Mouse (Mus musculus) intestine, embryonic 16.5 days (tissue): ENCODE results near the gene Tgfa. TPM values are rescaled to one million over a fixed set of nuclear protein-coding genes. Genes with fewer than 3 reads are reported as not detected.

Experiments used
- ATAC-seq: fragments of 200-750 bp; cut with Nextera tagmentation; 2 replicates; pipeline ENCODE4 v1.8.0; 2017; ENCODE audit warnings: moderate TSS enrichment, moderate library complexity
- H3K27ac ChIP-seq: fragments of 300-500 bp; sonication (generic); 2 replicates; pipeline ENCODE4 v1.5.1; 2014; ENCODE audit warnings: mild to moderate bottlenecking, low read length
- H3K27me3 ChIP-seq: fragments of 300-500 bp; sonication (generic); replicated peaks from 2 replicates; pipeline ENCODE4 v1.6.1; 2014; ENCODE audit warnings: low read length, control low read depth, mixed read lengths; ENCODE audit not compliant: control insufficient read depth, insufficient read depth
- H3K36me3 ChIP-seq: fragments of 300-500 bp; sonication (generic); 2 replicates; pipeline ENCODE4 v1.6.1; 2014; ENCODE audit warnings: low read length, control low read depth; ENCODE audit not compliant: control insufficient read depth, insufficient read depth
- H3K4me1 ChIP-seq: fragments of 300-500 bp; sonication (generic); 2 replicates; pipeline ENCODE4 v1.6.1; 2014; ENCODE audit warnings: low read length, control low read depth, mixed read lengths; ENCODE audit not compliant: control insufficient read depth, insufficient read depth
- H3K4me2 ChIP-seq: fragments of 300-500 bp; sonication (generic); 2 replicates; pipeline ENCODE4 v1.6.1; 2014; ENCODE audit warnings: low read depth, low read length, control low read depth
- H3K4me3 ChIP-seq: fragments of 300-500 bp; sonication (generic); 2 replicates; pipeline ENCODE4 v1.5.1; 2014; ENCODE audit warnings: mild to moderate bottlenecking, low read length
- H3K9ac ChIP-seq: fragments of 300-500 bp; sonication (generic); 2 replicates; pipeline ENCODE4 v1.6.1; 2014; ENCODE audit warnings: low read depth, low read length
- H3K9me3 ChIP-seq: fragments of 300-500 bp; sonication (generic); 2 replicates; pipeline ENCODE4 v1.6.1; 2016; ENCODE audit warnings: low read length, control low read depth; ENCODE audit not compliant: control insufficient read depth
- WGBS: fragments of 180-500 bp; shearing (Covaris S2); extraction: QIAGEN DNeasy Blood & Tissue Kit; methylation state at CpG from one replicate; pipeline ENCODE4 v1.1.7; 2014; 5-methylcytosine and 5-hydroxymethylcytosine counted together
- polyA plus RNA-seq: library from polyadenylated mRNA; unstranded; fragments of >200 nt; fragmentation: Nextera tagmentation; extraction: Ambion mirVana; gene quantifications from 2 replicates; pipeline ENCODE4 v1.2.1, GENCODE M21; 2015

Gene Tgfa
- polyA plus RNA-seq, 1 experiment from 2014 or later: 6.0 TPM

GRCm38 (mm10) chr6:86200934-86201333 is 5.9 kb downstream of the Tgfa start:
- Histone ChIP-seq H3K9ac (no peak overlapping the region), H3K36me3 (no peaks in the 10 kb centered on the region), H3K27me3 (peaks cover 4% of the 10 kb centered on the region; the same call in 1 of the 2 replicates), H3K27ac (no peak overlapping the region), H3K4me3 (no peak overlapping the region), H3K4me2 (no peak overlapping the region), H3K9me3 (no peaks in the 10 kb centered on the region), H3K4me1 (0 out of 2 replicates have a peak, but pooled peaks cover 2% of the 10 kb centered on the region)
- WGBS: 76% methylated on average over 5 of the region's 5 CpGs
- ATAC-seq: no peak

DNA sequence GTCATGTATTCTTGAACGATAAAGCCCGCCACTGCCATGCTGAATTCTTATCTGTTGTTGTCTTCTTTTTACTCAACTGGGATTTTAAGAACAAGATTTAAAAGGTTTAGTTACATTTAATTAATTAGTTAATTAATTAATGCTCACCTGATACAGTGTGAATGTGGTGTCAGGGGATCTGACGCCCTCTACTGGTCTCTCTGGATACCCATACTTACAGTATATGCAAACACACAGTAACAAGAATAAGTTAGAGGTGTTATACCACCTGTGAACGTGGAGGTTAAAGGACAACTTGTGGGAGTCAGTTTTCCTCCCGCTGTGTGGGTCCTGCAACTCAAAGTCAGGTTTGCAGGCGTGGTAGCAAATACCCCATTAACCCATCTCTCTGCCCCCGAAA is 8.1 kb downstream of the Tgfa start:
- Histone ChIP-seq H3K9ac (no peak overlapping the region), H3K27ac (no peak overlapping the region), H3K4me1 (no peaks in the 10 kb centered on the region), H3K4me3 (no peak overlapping the region), H3K36me3 (no peaks in the 10 kb centered on the region), H3K27me3 (0 out of 2 replicates have a peak, but pooled peaks cover 3% of the 10 kb centered on the region), H3K9me3 (no peaks in the 10 kb centered on the region), H3K4me2 (no peak overlapping the region)
- 76% methylated on average over 7 of the region's 7 CpGs for WGBS
- no peak for ATAC-seq

DNA sequence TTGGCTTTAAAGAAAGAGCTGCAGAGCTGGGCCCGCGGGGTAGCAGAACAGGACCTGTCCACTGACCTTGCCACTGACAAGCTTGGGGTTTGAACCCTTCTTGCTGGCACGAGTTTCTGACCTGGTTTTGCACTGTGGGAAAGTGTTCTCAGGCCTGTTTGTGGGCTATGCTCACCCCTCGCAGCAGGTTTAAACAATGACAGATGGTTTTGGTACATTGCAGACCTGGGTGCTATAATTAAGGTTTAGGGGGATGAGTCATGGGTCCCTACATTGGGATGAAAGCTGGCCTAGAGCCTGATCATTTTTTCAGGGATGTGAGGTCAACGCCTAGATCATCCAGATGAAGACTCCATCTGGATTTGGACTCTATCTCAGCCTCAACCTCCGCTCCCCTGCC is 11.0 kb downstream of the Tgfa start:
- Histone ChIP-seq H3K27me3 (no peaks in the 10 kb centered on the region), H3K9me3 (no peaks in the 10 kb centered on the region), H3K4me1 (no peaks in the 10 kb centered on the region), H3K9ac (no peak overlapping the region), H3K4me3 (no peak overlapping the region), H3K36me3 (no peaks in the 10 kb centered on the region), H3K27ac (no peak overlapping the region), H3K4me2 (no peak overlapping the region)
- no peak for ATAC-seq
- 86% methylated on average over 6 of the region's 6 CpGs for WGBS

DNA sequence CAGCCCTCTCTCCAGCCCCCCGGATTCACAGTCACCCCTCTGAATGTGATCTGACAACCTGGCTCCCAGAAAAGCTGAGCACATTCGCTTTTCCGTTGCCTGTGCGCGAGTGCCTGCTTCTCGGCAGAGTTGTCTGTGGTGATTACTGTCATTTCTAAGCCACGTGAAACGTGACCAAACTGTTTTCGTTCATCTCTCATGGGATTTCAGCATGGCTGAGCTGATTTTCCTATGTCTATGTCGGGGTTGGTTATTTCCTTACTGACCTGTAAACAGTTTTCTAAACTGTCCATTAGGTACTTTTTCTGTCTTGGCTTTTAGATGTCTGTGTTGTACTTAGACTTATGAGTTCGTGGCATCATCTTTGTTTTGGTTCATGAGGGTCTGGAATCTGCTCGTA is 12.0 kb downstream of the Tgfa start:
- WGBS: 80% methylated on average over 12 of the region's 12 CpGs
- Histone ChIP-seq H3K27me3 (no peaks in the 10 kb centered on the region), H3K27ac (no peak overlapping the region), H3K4me1 (no peaks in the 10 kb centered on the region), H3K36me3 (no peaks in the 10 kb centered on the region), H3K9ac (no peak overlapping the region), H3K4me2 (no peak overlapping the region), H3K9me3 (no peaks in the 10 kb centered on the region), H3K4me3 (no peak overlapping the region)
- no peak for ATAC-seq

GRCm38 (mm10) chr6:86209133-86210016 is 14.4 kb downstream of the Tgfa start:
- Histone ChIP-seq H3K9ac (no peak overlapping the region), H3K4me1 (no peaks in the 10 kb centered on the region), H3K9me3 (no peaks in the 10 kb centered on the region), H3K4me3 (no peak overlapping the region), H3K36me3 (no peaks in the 10 kb centered on the region), H3K4me2 (no peak overlapping the region), H3K27me3 (no peaks in the 10 kb centered on the region), H3K27ac (no peak overlapping the region)
- no peak for ATAC-seq
- WGBS: 46% methylated on average over 17 of the region's 17 CpGs

- no peak for ATAC-seq
- WGBS: 49% methylated on average over 6 of the region's 6 CpGs
- no peak overlapping the region for H3K4me3 ChIP-seq
- H3K4me2 ChIP-seq: no peak overlapping the region
- no peaks in the 10 kb centered on the region for H3K9me3 ChIP-seq
- H3K27me3 ChIP-seq: no peaks in the 10 kb centered on the region
- no peaks in the 10 kb centered on the region for H3K36me3 ChIP-seq
- no peak overlapping the region for H3K27ac ChIP-seq
- H3K9ac ChIP-seq: no peak overlapping the region
- H3K4me1 ChIP-seq: no peaks in the 10 kb centered on the region
These were observed 15.0 kb downstream of the Tgfa start for GRCm38 (mm10) chr6:86210017-86210408.

GRCm38 (mm10) chr6:86210619-86211018 is 15.6 kb downstream of the Tgfa start:
- no peak overlapping the region for H3K4me3 ChIP-seq
- H3K36me3 ChIP-seq: no peaks in the 10 kb centered on the region
- no peak for ATAC-seq
- H3K9ac ChIP-seq: no peak overlapping the region
- no peak overlapping the region for H3K4me2 ChIP-seq
- no peak overlapping the region for H3K27ac ChIP-seq
- H3K27me3 ChIP-seq: no peaks in the 10 kb centered on the region
- no peaks in the 10 kb centered on the region for H3K9me3 ChIP-seq
- H3K4me1 ChIP-seq: no peaks in the 10 kb centered on the region
- 75% methylated on average over 3 of the region's 3 CpGs for WGBS

GRCm38 (mm10) chr6:86211081-86211763 is 16.2 kb downstream of the Tgfa start:
- ATAC-seq: no peak
- 73% methylated on average over 12 of the region's 12 CpGs for WGBS
- H3K4me1 ChIP-seq: no peaks in the 10 kb centered on the region
- H3K27me3 ChIP-seq: no peaks in the 10 kb centered on the region
- H3K9me3 ChIP-seq: no peaks in the 10 kb centered on the region
- H3K9ac ChIP-seq: no peak overlapping the region
- no peak overlapping the region for H3K4me3 ChIP-seq
- no peak overlapping the region for H3K4me2 ChIP-seq
- no peak overlapping the region for H3K27ac ChIP-seq
- no peaks in the 10 kb centered on the region for H3K36me3 ChIP-seq

- Histone ChIP-seq H3K4me1 (no peaks in the 10 kb centered on the region), H3K36me3 (no peaks in the 10 kb centered on the region), H3K9ac (no peak overlapping the region), H3K9me3 (no peaks in the 10 kb centered on the region), H3K4me3 (no peak overlapping the region), H3K4me2 (no peak overlapping the region), H3K27ac (no peak overlapping the region), H3K27me3 (no peaks in the 10 kb centered on the region)
- 70% methylated on average over 3 of the region's 3 CpGs for WGBS
- ATAC-seq: no peak
These were observed 18.0 kb downstream of the Tgfa start for GRCm38 (mm10) chr6:86212871-86213640.
